Mouse (Mus musculus) spleen, adult 2 months (tissue): ENCODE data around the gene Tnfsf15.

Experiments used
- CTCF ChIP-seq: fragments of 200-500 bp; IDR thresholded peaks from 2 replicates; pipeline ENCODE4 v1.5.1; 2011; ENCODE audit warnings: mild to moderate bottlenecking, inconsistent platforms; ENCODE audit not compliant: insufficient read depth, insufficient read length, insufficient replicate concordance; ENCODE audit errors: extremely low read depth
- POLR2A ChIP-seq: fragments of 200-500 bp; IDR thresholded peaks from 2 replicates; pipeline ENCODE4 v1.6.1; 2011; ENCODE audit warnings: low read depth, low read length, inconsistent platforms

GRCm38 (mm10) chr4:63748061-63748730 is 3.3 kb upstream of the Tnfsf15 start:
- TF ChIP-seq POLR2A (no peak), CTCF (no peak)
